Mouse (Mus musculus) neural tube, embryonic 12.5 days (tissue): ENCODE data around the gene Hprt. TPM values are rescaled to one million over a fixed set of nuclear protein-coding genes. Genes with fewer than 3 reads are reported as not detected.
"Not testable (repeated sequence)": the region's sequence is repeated elsewhere in the genome, so short reads cannot be mapped to it uniquely, and the experiment has no call there.

Experiments
- ATAC-seq: fragments of 200-750 bp; cut with Nextera tagmentation; 2 replicates; pipeline ENCODE4 v1.8.0; 2017; ENCODE audit warnings: low read depth, mild to moderate bottlenecking, moderate TSS enrichment, moderate library complexity; ENCODE audit not compliant: low FRiP score
- H3K27ac ChIP-seq: fragments of 300-500 bp; sonication (generic); 2 replicates; pipeline ENCODE4 v1.5.1; 2016
- H3K27me3 ChIP-seq: fragments of 300-500 bp; sonication (generic); replicated peaks from 2 replicates; pipeline ENCODE4 v1.6.1; 2016; ENCODE audit warnings: mild to moderate bottlenecking
- H3K36me3 ChIP-seq: fragments of 300-500 bp; sonication (generic); 2 replicates; pipeline ENCODE4 v1.6.1; 2016; ENCODE audit warnings: mild to moderate bottlenecking
- H3K4me1 ChIP-seq: fragments of 300-500 bp; sonication (generic); 2 replicates; pipeline ENCODE4 v1.6.1; 2016
- H3K4me2 ChIP-seq: fragments of 300-500 bp; sonication (generic); replicated peaks from 2 replicates; pipeline ENCODE4 v1.6.1; 2016; ENCODE audit warnings: mild to moderate bottlenecking
- H3K4me3 ChIP-seq: fragments of 300-500 bp; sonication (generic); 2 replicates; pipeline ENCODE4 v1.5.1; 2016
- H3K9ac ChIP-seq: fragments of 300-500 bp; sonication (generic); 2 replicates; pipeline ENCODE4 v1.6.1; 2016; ENCODE audit warnings: mild to moderate bottlenecking
- H3K9me3 ChIP-seq: fragments of 300-500 bp; sonication (generic); 2 replicates; pipeline ENCODE4 v1.6.1; 2016; ENCODE audit warnings: mild to moderate bottlenecking
- WGBS: fragments of 180-500 bp; shearing (Covaris S2); methylation state at CpG from one replicate; pipeline ENCODE4 v1.1.7; 2016; 5-methylcytosine and 5-hydroxymethylcytosine counted together
- polyA plus RNA-seq: library from polyadenylated mRNA; unstranded; fragments of >200 nt; fragmentation: Nextera tagmentation; extraction: Ambion mirVana; gene quantifications from 2 replicates; pipeline ENCODE4 v1.2.1, GENCODE M21; 2016

Gene Hprt
- polyA plus RNA-seq, 1 experiment from 2014 or later = 76.7 TPM

DNA sequence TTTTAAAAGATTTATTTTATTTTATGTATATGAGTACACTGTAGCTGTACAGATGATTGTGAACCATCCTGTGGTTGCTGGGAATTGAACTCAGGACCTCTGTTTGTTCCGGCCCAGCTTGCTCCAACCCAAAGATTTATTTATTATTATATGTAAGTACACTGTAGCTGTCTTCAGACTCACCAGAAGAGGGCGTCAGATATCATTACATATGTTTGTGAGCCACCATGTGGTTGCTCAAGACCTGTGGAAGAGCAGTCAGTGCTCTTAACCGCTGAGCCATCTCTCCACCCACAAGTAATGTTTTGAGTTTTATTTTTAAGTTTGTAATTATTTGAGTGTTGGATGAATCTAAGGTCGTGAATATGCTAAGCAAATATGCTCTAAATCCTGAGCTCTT, 16.9 kb downstream of the Hprt start:
- not testable (repeated sequence) for H3K9me3 ChIP-seq, ATAC-seq

DNA sequence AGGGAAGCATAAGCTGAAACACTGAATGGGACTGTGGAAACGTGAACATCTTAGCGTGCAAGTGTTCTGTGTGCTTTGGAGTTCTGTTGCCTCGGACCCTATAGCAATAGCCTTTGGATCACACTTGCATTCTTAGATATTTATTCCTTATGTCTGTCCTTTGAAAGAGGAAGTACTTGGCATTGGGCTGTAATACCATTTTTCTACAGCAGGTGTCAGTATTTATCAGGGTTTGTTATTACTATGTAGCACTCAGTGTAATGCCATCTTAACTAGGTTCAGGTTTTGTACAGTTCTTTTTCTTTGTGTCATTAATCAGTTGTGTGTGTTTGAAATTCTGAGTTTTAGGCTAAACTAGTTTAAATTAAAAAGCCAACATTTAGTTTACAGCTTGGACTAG, 18.1 kb downstream of the Hprt start:
- H3K27me3 ChIP-seq = no peaks in the 10 kb centered on the region
- ATAC-seq = no peak
- no peaks in the 10 kb centered on the region for H3K9me3 ChIP-seq
- no peak overlapping the region for H3K9ac ChIP-seq
- H3K27ac ChIP-seq = no peak overlapping the region
- no peaks in the 10 kb centered on the region for H3K36me3 ChIP-seq
- no peak overlapping the region for H3K4me2 ChIP-seq
- no peaks in the 10 kb centered on the region for H3K4me1 ChIP-seq
- WGBS = 60% methylated on average over 3 of the region's 3 CpGs
- no peak overlapping the region for H3K4me3 ChIP-seq

More for the DNA sequence above, 16.9 kb downstream of the Hprt start:
- not testable (repeated sequence) for H3K27ac ChIP-seq, H3K9ac ChIP-seq, H3K4me1 ChIP-seq, H3K27me3 ChIP-seq, H3K4me2 ChIP-seq, H3K36me3 ChIP-seq, H3K4me3 ChIP-seq
- WGBS = 66% methylated on average over 4 of the region's 4 CpGs

DNA sequence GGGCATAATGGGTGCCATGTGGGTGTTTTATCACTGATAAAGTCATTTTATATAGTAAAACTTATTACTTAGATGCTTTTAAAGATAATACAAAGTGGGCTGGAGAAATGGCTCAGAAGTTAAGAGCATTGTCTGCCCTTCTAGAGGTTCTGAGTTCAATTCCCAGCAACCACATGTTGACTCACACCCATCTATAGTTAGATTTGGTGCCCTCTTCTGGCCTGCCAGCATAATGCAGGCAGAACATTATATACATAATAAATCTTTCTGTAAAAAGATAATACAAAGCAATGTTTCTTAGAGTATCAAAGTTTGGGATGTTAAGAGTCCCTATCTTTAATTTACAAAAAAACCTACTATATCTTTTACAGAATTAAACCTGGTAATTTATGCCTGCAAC, 27.6 kb downstream of the Hprt start:
- Histone ChIP-seq H3K9ac (no peak overlapping the region), H3K9me3 (no peaks in the 10 kb centered on the region), H3K27me3 (no peaks in the 10 kb centered on the region), H3K4me2 (no peak overlapping the region), H3K4me1 (no peaks in the 10 kb centered on the region), H3K4me3 (no peak overlapping the region), H3K36me3 (0 out of 2 replicates have a peak, but pooled peaks cover 4% of the 10 kb centered on the region), H3K27ac (no peak overlapping the region)
- no peak for ATAC-seq

DNA sequence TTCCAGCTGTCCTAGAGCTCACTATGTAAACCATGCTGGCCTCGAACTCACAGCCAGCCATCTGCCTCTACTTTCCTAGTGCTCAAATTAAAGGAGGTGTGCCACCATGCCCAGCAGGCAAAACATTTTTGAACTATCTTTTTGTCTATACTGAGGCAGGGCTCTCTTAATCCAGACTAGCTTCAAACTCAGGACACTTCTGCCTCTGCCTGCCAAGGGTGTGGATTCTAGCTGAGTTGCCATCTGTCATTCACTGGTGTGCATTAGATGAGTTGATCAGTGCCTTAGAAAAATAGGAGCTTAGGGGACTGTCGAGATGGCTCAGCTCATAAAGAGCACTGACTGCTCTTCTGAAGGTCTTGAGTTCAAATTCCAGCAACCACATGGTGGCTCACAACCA, 35.1 kb downstream of the Hprt start:
- Histone ChIP-seq H3K4me1 (no peaks in the 10 kb centered on the region), H3K27me3 (no peaks in the 10 kb centered on the region), H3K9me3 (no peaks in the 10 kb centered on the region), H3K9ac (no peak overlapping the region), H3K36me3 (no peaks in the 10 kb centered on the region), H3K4me3 (no peak overlapping the region), H3K27ac (no peak overlapping the region), H3K4me2 (no peak overlapping the region)
- 89% methylated on average over 2 of the region's 2 CpGs for WGBS
- ATAC-seq = no peak

DNA sequence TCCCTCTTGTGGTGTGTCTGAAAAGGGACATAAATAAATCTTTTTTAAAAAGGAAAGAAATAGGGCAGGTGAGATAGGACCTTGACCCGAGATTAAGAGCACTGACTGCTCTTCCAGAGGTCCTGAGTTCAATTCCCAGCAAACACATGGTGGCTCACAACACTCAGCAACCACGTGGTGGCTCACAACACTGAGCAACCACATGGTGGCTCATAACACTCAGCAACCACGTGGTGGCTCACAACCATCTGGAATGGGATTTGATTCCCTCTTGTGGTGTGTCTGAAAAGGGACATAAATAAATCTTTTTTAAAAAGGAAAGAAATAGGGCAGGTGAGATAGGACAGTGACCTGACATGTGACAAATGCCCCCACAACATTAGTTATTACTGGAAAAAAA, 36.3 kb downstream of the Hprt start:
- WGBS = 25% methylated on average over 3 of the region's 3 CpGs
- not testable (repeated sequence) for H3K4me2 ChIP-seq, H3K9ac ChIP-seq, ATAC-seq, H3K4me1 ChIP-seq, H3K27me3 ChIP-seq, H3K9me3 ChIP-seq, H3K36me3 ChIP-seq, H3K4me3 ChIP-seq, H3K27ac ChIP-seq

DNA sequence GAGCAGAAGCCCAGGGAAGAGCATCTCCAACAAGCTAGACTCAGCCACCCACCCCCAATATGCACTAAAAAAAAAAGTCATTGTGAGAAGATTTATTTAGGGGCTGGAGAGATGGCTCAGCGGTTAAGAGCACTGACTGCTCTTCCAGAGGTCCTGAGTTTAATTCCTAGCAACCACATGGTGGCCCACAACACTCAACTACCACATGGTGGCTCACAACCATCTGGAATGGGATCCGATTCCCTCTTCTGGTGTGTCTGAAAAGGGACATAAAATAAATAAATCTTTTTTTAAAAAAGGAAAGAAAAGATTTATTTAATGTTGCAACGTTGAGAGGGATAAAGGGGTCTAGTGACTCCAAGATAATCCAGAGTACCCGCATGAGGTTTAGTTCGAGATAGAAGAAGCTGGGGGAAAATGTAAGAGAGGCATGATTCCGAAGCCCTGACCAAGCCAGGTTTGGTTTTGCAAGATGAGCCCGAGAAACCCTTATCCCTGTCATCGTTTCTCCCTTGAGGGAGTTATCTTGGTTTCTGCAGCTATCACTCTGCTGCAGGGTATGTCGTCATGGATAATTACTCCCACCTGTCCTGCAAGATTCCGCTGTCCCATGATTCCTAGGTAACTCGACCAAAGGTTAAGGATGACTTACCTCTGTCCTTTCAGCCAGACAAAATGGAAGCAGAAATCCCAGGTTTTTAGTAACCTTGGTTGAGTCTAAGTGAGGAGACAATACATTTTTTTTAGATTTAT, 37.7 kb downstream of the Hprt start:
- 67% methylated on average over 11 of the region's 11 CpGs for WGBS
- Histone ChIP-seq H3K27me3 (no peaks in the 10 kb centered on the region), H3K4me3 (no peak overlapping the region), H3K4me1 (no peaks in the 10 kb centered on the region), H3K27ac (no peak overlapping the region), H3K9ac (no peak overlapping the region), H3K4me2 (no peak overlapping the region), H3K36me3 (no peaks in the 10 kb centered on the region), H3K9me3 (no peaks in the 10 kb centered on the region)
- no peak for ATAC-seq

DNA sequence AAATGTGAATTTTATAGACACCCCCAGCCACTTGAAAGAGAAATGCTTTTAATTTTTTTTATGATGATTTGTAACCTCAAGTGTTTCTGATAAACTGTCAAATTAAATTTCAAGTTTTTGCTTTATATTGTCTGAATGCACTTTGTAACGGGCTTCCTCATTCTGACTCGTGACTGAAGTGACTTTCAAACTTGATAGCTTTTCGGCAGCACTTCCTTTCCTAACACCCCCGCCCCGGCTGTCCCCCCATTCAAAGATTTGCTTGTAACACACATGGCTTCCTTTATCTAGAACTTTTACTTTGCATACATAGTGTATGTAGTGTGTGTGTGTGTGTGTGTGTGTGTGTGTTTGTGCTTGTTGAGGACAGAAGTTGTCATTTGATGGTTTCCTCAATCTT, 41.6 kb downstream of the Hprt start:
- Histone ChIP-seq H3K9me3 (no peaks in the 10 kb centered on the region), H3K9ac (no peak overlapping the region), H3K27me3 (no peaks in the 10 kb centered on the region), H3K4me1 (no peaks in the 10 kb centered on the region), H3K36me3 (no peaks in the 10 kb centered on the region), H3K4me2 (no peak overlapping the region), H3K27ac (no peak overlapping the region), H3K4me3 (no peak overlapping the region)
- ATAC-seq = no peak
- WGBS = 71% methylated on average over 5 of the region's 5 CpGs

DNA sequence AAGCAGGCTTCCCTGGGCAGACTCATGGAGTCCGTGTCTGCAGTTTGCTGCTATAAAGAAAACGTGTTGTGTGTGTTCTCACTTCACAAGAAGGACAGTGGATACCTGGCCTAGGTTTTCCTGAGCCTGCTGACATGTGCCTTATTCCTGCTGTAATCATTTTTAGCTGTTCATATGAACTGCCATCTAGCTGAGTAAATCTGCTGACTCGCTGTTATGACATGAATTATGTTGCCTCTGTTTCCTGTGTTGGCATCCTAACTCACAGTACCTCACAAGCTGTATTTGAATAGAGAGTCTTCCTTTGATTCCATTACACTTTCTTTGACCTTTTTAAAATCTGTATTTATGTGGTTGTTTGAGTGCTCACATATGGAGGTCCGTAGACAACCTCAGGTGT, 50.3 kb downstream of the Hprt start:
- Histone ChIP-seq H3K9me3 (no peaks in the 10 kb centered on the region), H3K4me1 (no peaks in the 10 kb centered on the region), H3K27ac (no peak overlapping the region), H3K27me3 (no peaks in the 10 kb centered on the region), H3K4me3 (no peak overlapping the region), H3K4me2 (no peak overlapping the region), H3K9ac (no peak overlapping the region), H3K36me3 (no peaks in the 10 kb centered on the region)
- no peak for ATAC-seq
- 76% methylated on average over 4 of the region's 4 CpGs for WGBS

DNA sequence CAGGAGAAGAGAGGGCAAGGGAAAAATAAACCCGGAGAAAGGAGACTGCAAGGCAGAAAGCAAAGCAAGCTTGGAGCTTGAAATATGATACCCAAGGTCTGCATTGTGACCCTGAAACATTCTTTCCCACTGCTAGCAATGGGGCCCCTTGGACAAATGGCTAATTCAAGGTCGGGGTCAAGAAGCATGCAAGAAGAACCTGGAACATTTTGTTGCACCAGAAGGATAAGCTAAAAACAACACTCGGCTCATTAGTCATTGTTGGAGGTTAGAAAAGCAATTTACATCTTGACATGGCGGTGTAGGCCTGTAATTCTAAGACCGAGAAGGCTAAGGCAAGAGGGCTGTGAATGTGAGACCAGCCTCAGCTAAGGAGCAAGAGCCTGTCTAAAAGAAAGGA, 51.7 kb downstream of the Hprt start:
- no peaks in the 10 kb centered on the region for H3K27me3 ChIP-seq
- no peak overlapping the region for H3K4me3 ChIP-seq
- no peak overlapping the region for H3K4me2 ChIP-seq
- H3K4me1 ChIP-seq = no peaks in the 10 kb centered on the region
- no peak overlapping the region for H3K27ac ChIP-seq
- 43% methylated on average over 5 of the region's 5 CpGs for whole genome bisulfite sequencing
- H3K9me3 ChIP-seq = no peaks in the 10 kb centered on the region
- no peak overlapping the region for H3K9ac ChIP-seq
- no peaks in the 10 kb centered on the region for H3K36me3 ChIP-seq
- ATAC-seq = no peak

DNA sequence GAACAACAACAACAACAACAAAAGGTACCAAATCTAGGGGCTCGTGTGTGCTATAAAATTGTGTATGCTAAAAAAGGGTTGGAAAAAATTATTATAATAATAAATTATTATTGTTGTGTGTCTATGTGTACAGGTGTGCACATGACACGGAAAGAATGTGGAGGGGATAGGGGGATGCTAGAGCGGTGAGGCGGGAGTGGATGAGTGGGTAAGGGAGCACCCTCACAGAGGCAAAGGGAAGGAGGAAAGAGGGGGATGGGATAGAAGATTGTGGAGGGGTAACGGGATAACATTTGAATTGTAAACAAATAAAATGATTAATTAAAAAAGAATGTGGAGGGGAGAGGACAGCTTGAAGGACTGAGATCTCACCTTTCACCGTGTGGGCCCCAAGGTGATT, 52.2 kb downstream of the Hprt start:
- no peak for ATAC-seq
- Histone ChIP-seq H3K4me1 (no peaks in the 10 kb centered on the region), H3K4me2 (no peak overlapping the region), H3K9ac (no peak overlapping the region), H3K36me3 (no peaks in the 10 kb centered on the region), H3K27me3 (no peaks in the 10 kb centered on the region), H3K4me3 (no peak overlapping the region), H3K9me3 (no peaks in the 10 kb centered on the region), H3K27ac (no peak overlapping the region)
- 91% methylated on average over 6 of the region's 6 CpGs for WGBS

DNA sequence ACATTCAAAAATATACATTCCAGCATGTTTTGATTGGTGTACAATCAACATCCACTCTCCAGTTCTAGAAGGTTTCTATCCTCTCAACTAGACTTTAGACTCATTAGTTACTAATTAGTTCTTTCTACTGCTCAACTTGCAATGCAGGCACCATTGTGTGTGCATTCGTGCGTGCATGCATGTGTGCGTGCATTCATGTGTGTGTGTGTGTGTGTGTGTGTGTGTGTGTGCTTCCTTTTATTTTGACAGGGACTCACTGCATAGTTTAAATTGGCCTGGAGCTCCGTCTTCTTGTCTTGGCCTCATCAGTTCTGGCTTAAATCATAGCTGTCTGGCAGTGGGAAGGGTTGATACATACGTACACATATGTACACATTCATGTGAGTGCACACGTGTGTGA, 53.1 kb downstream of the Hprt start:
- H3K4me2 ChIP-seq = no peak overlapping the region
- no peaks in the 10 kb centered on the region for H3K4me1 ChIP-seq
- no peaks in the 10 kb centered on the region for H3K27me3 ChIP-seq
- no peak overlapping the region for H3K27ac ChIP-seq
- no peak overlapping the region for H3K9ac ChIP-seq
- no peaks in the 10 kb centered on the region for H3K36me3 ChIP-seq
- no peak for ATAC-seq
- H3K4me3 ChIP-seq = no peak overlapping the region
- 83% methylated on average over 6 of the region's 6 CpGs for WGBS
- H3K9me3 ChIP-seq = no peaks in the 10 kb centered on the region

DNA sequence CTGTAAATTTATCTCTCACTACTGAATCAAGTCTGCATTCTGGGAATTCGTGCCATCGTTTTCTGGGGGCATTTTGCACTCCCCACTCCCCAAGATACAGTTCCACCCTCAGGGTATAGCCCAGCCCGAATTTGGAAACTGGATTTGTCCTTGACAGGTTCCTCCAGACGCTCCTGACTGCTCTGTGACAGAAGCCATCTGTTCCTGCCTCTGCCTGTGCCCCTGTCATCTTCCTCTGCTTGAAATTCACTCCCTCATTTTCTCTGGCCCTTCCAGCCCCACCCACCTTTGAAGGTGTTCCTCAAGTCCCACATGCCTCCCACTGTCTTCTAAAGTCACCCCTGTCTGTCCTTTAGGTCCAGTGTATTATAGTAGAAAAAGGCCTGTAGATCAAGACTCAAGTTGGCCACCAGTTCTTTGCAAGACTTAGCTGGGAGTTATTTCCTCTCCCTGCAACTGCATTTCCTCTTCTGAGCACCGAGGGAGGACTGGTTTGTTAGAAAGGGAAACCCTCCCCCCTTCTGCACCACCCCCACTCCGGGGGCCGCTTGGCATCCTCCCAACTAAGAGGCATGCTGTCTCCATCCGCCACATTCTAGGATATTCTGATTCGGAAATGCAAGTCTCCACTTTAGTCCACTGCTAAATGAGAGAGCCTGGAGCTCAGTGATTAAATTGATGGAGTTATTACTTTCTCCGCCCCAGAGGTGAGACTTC, 57.4 kb downstream of the Hprt start:
- Histone ChIP-seq H3K4me2 (no peak overlapping the region), H3K9ac (no peak overlapping the region), H3K27ac (no peak overlapping the region), H3K9me3 (no peaks in the 10 kb centered on the region), H3K4me1 (no peaks in the 10 kb centered on the region), H3K36me3 (no peaks in the 10 kb centered on the region), H3K4me3 (no peak overlapping the region), H3K27me3 (no peaks in the 10 kb centered on the region)
- no peak for ATAC-seq
- 61% methylated on average over 10 of the region's 10 CpGs for WGBS

DNA sequence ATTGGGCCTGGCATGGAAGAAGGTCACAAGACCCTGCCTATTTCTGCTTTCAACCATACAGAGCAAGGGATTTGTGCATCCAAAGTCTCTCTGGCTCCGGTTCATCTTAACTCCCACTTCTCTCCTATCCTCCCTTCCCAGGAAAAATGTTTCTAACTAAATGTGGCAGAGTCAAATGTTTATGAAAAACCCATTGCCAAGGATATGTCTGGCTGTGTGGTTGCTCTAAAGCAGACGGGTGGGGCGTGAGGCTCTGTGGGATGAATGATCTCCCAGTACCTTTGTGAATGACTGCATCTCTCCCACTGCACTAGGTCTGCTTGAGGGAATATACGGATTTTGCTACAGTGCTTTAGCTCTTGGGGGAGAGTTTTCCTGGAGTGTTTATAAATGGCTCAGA, 58.1 kb downstream of the Hprt start:
- ATAC-seq = no peak
- Histone ChIP-seq H3K9ac (no peak overlapping the region), H3K4me1 (no peaks in the 10 kb centered on the region), H3K27me3 (no peaks in the 10 kb centered on the region), H3K4me3 (no peak overlapping the region), H3K27ac (no peak overlapping the region), H3K36me3 (no peaks in the 10 kb centered on the region), H3K9me3 (no peaks in the 10 kb centered on the region), H3K4me2 (no peak overlapping the region)
- 75% methylated on average over 4 of the region's 4 CpGs for WGBS
